Mouse (Mus musculus) Patski (cell line): ENCODE data around the gene Rgma. TPM values are rescaled to one million over a fixed set of nuclear protein-coding genes. Genes with fewer than 3 reads are reported as not detected.
A peak's percentile ranks its signal among the peaks of the same experiment; 100 is the strongest.

Experiments
- ATAC-seq: fragments of 100-300 bp; one replicate; pipeline ENCODE4 v1.8.0; 2021
- CTCF ChIA-PET: fragments of 350-600 bp; sonication (Branson Sonifier 250); formaldehyde crosslinking; loops from one replicate; lab custom pipeline; 2022; ENCODE audit warnings: inconsistent platforms; lab: Charles Lee
- POLR2A ChIA-PET: fragments of 350-600 bp; sonication (Branson Sonifier 250); formaldehyde crosslinking; loops from one replicate; lab custom pipeline; 2022; ENCODE audit warnings: antibody characterized with exemption, inconsistent platforms; lab: Charles Lee
- DNase-seq: peaks from one replicate; pipeline ENCODE4 v3.0.0-alpha.2; 2011; ENCODE audit warnings: low read depth, low spot score
- H3K27me3 ChIP-seq: fragments of 371-371 bp; one replicate; pipeline ENCODE4 v1.5.1; 2021
- CTCF ChIP-seq: fragments of 100-300 bp; IDR thresholded peaks from one replicate; pipeline ENCODE4 v1.5.1; 2021
- in situ Hi-C: fragments of 300-500 bp; cut with MboI; formaldehyde crosslinking; loops from 3 replicates; pipeline ENCODE4 v1.11.1; 2018; ENCODE audit warnings: low pct_unique_long_range_greater_than_20kb, mixed read lengths
- polyA plus RNA-seq: library from polyadenylated mRNA; unstranded; gene quantifications from one replicate; pipeline ENCODE4 v1.2.3, GENCODE M21; 2021

Gene Rgma
- 14.6 TPM for polyA plus RNA-seq

DNA sequence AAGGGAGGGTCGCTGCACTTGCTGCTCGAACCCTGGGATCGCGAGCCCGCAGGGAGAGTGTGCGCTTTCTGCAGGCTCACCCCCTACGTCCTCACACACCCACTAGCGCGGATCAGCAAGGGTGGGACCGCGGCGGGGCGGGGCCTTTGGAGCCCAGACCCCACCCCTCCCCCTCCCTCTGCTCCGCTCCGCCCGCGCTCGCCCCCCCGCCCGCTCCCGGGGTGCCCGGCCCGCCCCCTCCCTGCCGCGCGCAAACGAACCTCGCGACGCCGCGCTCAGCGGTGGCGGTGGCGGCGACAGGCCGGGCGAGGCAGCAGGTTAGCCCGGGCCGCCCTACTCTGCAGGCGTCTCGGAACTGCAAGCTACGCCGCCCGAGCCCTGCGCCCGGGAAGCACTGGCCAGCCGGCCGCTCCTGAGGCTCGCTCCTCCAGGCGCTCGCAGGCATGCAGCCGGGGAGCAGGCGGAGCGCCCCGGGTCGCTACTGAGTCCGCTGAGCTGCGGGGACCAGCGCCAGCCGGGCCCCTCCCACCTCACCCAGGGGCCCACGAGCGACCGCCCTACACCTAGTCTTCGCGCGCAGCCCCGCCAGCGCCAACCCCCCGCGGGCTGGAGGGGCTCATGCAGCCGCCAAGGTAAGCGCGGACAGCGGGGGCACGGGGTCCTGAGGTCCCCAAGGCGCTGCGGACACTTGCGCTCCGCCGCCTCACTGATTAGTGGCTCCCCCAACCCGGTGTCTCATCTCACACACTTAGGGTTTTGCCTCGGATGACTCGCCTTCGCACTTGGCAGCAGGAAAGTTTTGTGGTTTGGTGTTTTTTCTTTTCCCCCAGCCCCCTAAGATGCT is at the start of gene Rgma:
Gene Rgma, plus strand, starts transcription at position 253 of the 844 bp plus-strand sequence.
- ChIA-PET POLR2A (no interaction called here), CTCF (interaction anchor here (1.1 kb wide), 2 partner anchors 874 to 975 kb away, joined by 3 read pairs; no protein-coding TSS in a partner anchor)
- DNase-seq (peak; percentile 33), ATAC-seq (peak; percentile 65)
- in situ Hi-C loops = loop anchor here (5.0 to 25.0 kb wide), 3 partner anchors 351 to 973 kb away; no protein-coding TSS in a partner anchor
- no peak for TF ChIP-seq CTCF
- no peaks in the 10 kb centered on the region for H3K27me3 ChIP-seq

DNA sequence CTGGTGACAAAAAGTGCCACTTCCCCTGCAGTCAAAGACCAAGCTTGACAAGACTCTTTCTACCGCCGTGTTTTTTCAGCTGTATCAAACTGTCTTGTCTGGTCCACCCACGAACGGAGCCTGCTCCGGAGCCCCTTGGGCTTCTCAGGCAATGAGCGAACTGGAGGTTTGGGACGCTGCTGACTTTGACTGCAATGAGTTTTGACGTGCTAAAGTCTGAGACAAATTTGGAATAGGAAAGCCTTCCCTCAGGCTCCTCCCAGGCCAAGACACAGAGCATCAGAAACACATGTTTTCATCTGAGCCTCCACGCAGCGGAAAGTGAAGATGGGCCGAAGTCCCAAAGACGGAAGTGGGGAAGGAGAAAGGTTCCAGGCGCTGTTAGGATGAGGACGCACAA is 49.1 kb upstream of the Rgma start:
- no peak for DNase-seq
- ChIA-PET CTCF (no interaction called here), POLR2A (no interaction called here)
- ATAC-seq = no peak
- in situ Hi-C loops = no loop called here
- no peak for TF ChIP-seq CTCF
- no peaks in the 10 kb centered on the region for H3K27me3 ChIP-seq

DNA sequence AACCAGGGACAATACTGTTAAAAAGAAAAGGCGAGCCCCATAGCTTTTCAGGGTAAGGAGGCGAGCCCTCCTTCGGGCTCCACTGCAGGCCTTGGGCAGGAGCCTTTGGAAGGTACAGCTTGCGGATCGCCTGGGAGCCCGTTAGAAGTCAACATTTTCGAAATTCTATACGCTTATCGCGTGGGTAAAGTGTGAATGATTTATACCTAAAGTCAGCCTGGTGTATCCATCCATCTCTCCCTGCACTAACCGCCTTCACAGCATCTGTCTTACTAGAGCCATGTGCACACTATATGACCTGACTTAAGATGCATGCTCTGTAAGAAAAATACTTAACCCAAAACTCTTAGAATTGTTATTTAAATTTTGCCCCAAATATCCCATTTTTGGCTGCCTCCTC is 48.6 kb upstream of the Rgma start:
- DNase-seq (no peak), ATAC-seq (no peak)
- no peaks in the 10 kb centered on the region for H3K27me3 ChIP-seq
- ChIA-PET POLR2A (no interaction called here), CTCF (no interaction called here)
- in situ Hi-C loops = no loop called here
- TF ChIP-seq CTCF = no peak

DNA sequence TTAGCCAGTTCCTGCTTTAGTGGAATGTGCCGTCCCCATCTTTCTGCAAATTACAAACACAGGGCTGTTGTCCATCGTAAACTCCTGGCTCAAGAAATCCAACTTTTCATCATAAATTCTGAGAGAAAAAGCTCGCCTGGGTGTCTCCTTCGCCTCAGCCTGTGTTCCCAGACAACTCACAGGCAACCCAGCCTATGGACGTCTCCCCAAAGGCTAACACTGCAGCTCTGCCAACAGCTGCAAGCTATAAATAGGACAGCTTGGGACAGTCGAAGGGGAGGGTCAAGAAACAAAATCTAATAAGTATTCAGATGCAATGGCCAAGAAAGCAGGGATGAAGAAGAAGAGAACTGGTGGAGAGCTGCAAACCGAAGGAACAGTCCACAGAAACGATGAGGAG is 48.1 kb upstream of the Rgma start:
- DNase-seq = no peak
- no peaks in the 10 kb centered on the region for H3K27me3 ChIP-seq
- ChIA-PET CTCF (no interaction called here), POLR2A (no interaction called here)
- ATAC-seq = no peak
- no peak for TF ChIP-seq CTCF
- in situ Hi-C loops = no loop called here

DNA sequence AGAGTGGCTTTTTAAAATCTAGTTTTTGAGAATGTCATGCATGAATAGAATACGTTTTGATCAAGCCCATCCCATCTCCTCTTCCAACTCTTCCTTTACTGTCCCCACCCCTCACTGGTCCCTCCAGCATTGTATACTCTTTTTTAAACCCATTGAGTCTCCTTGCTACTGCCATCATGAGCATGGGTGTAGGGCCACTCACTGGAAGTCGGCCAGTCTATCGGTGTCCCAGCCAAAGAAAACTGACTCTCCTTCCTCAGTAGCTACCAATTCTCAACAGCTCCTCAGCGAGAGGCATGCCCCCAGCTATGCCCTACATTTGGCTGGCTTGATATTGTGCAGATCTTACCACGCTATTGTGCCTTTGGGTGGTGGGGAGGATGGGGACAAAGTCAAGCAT is 47.7 kb upstream of the Rgma start:
- CTCF ChIA-PET = no interaction called here

DNA sequence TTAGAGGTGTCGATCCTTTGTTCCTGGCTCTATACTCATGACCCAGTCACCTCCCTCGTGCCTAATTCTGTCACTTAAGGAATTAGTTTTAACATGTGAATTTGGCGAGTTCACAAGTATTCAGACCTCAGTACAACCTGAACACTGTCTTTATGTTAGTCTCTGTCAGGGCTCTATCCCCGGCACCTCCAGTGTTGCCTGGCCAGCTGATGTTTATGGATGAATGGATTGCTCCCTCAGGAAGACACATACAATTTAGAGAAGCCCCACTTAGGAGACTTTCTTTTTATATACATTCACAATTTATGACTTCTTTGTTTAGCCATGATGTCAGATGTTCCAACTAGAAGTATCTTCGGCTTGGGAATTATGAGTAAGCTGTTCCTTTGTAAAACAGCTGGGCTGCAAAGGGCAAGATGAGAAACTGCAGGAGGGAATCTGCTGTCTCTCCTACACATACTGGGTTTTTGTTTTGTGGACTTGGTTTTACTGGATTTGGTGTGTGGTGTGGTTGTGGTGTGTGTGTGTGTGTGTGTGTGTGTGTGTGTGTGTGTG is 46.6 kb upstream of the Rgma start:
- no peak for ATAC-seq
- POLR2A ChIA-PET = no interaction called here
- no peaks in the 10 kb centered on the region for H3K27me3 ChIP-seq
- CTCF ChIA-PET = no interaction called here
- in situ Hi-C loops = no loop called here
- no peak for TF ChIP-seq CTCF
- DNase-seq = no peak

More for the DNA sequence above, 47.7 kb upstream of the Rgma start:
- ATAC-seq = no peak
- in situ Hi-C loops = no loop called here
- no peak for DNase-seq
- POLR2A ChIA-PET = interaction anchor here (0.5 kb wide), 1 partner anchor 93 kb away, joined by 3 read pairs; no protein-coding TSS in a partner anchor
- H3K27me3 ChIP-seq = no peaks in the 10 kb centered on the region
- TF ChIP-seq CTCF = no peak

DNA sequence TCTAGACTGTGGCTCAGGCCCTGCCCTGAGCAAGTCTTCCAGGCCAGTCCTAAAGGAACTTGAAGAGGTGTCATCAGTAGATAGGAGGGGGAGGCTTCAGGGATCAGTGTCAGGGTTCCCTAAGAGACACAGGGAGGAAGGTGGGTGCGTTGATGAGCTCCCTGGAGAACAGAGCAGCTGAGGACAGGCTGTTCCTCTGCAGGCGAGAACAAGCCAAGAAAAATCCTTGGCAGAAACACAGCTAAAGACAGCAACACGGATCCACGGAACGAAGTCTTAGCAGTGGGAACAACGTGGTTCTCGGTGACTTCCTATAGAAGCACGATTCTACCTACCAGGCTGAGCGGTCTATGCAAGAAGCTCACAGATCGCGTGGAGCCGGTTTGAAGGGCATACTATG is 44.6 kb upstream of the Rgma start:
- no peak for TF ChIP-seq CTCF
- H3K27me3 ChIP-seq = no peaks in the 10 kb centered on the region
- no peak for ATAC-seq
- in situ Hi-C loops = no loop called here
- CTCF ChIA-PET = no interaction called here
- no peak for DNase-seq
- POLR2A ChIA-PET = no interaction called here

DNA sequence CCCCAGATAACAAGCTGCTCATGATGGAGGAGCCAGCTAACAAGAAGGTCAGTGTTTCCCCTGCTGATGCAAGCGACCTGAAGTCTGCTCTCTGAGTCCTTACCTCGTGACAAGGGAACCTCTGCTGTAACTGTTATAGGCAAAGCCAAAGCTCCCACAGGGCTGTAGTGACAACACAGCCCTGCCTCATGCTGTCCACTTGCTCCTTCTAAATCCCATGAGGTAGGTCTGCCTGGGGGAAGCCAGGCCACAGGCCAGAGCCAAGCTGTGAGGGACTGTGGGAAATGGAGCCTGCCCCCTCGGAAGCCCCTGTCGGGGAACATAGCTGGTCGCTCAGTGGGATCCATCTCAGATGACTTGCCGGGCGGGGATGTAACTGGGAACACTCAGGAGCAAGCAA is 43.7 kb upstream of the Rgma start:
- no peak for ATAC-seq
- no peaks in the 10 kb centered on the region for H3K27me3 ChIP-seq
- ChIA-PET CTCF (interaction anchor here (1.1 to 1.5 kb wide), 2 partner anchors 11 to 34 kb away, joined by 3 read pairs; no protein-coding TSS in a partner anchor), POLR2A (interaction anchor here (0.5 kb wide), 1 partner anchor 62 kb away, joined by 3 read pairs; no protein-coding TSS in a partner anchor)
- in situ Hi-C loops = no loop called here
- TF ChIP-seq CTCF = no peak
- DNase-seq = no peak

DNA sequence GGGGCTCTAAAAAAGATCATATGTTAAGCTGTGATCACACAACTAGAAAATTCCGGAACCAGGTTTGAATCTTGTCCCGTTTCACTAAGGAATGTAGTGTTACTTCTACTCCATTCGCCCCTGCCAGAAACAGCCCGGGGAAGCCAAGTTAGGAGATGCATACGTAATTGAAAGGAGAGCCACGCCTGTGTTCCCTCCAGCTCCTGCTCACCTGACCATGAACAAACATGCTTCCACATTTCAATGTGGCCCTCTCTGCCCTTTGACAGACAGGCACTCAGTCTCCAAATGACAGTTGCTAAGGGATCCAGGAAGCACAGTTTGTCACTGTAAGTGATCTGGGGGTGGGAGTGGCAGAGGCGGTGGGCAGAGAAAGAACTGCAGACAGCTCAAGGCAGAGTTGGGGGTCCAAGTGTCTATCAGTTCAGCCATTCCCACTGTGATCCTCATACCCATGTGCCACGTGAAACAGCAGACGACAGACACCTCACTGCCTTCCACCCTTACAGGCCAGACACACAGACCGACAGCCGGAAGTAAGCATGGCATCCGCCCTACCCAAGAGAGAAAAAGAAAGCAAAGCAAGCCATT is 41.8 kb upstream of the Rgma start:
- H3K27me3 ChIP-seq = no peaks in the 10 kb centered on the region
- ChIA-PET POLR2A (no interaction called here), CTCF (no interaction called here)
- DNase-seq = no peak
- in situ Hi-C loops = no loop called here
- TF ChIP-seq CTCF = no peak
- ATAC-seq = no peak

DNA sequence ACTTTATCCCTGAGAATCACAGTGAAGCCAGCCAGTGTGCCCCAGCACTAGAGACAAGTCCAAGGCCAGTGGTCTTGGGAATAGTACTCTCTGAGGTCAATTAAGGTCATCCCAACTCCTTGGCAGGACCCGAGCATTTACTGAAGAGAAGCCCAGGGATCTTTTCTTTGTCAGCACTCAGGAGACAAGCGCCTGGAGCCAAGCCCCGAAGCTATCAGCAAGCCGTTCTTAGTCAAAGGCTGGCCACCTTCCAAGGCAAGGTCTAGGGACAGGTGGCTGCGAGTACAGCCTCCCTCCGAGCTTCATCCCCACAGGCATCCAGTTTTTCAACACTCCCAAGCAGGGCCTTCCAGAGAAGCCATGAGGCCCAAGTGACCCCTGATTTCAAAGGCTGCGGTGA is 40.4 kb upstream of the Rgma start:
- TF ChIP-seq CTCF = no peak
- POLR2A ChIA-PET = no interaction called here
- in situ Hi-C loops = no loop called here
- ATAC-seq (no peak), DNase-seq (no peak)
- H3K27me3 ChIP-seq = no peaks in the 10 kb centered on the region
- CTCF ChIA-PET = no interaction called here

DNA sequence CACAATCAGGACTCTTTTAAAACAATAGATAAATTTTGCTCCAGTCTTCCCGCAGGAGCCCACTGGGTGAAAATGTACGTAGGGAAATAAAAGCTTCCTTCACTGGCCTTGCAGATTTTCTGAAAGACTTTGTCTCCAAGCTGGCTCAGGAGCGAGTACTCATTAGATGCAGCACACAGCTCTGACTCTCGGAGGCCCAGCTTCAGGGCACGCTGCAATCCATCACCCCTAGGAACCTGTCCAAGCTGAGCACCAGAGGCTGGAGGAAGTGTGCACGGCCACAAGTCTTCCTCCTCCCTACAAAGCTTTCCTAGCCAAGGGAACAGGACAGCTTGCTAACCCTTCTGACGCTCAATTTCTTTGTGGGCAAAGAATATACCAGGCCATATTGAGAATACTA is 38.9 kb upstream of the Rgma start:
- no peaks in the 10 kb centered on the region for H3K27me3 ChIP-seq
- in situ Hi-C loops = no loop called here
- DNase-seq (no peak), ATAC-seq (no peak)
- ChIA-PET POLR2A (no interaction called here), CTCF (no interaction called here)
- no peak for TF ChIP-seq CTCF
